Mouse (Mus musculus): Measurements from ENCODE around the gene Zfp994. TPM values are rescaled to one million over a fixed set of nuclear protein-coding genes. Genes with fewer than 3 reads are reported as not detected.
"Not testable (repeated sequence)": the region's sequence is repeated elsewhere in the genome, so short reads cannot be mapped to it uniquely, and the experiment has no call there.

Zfp994 gene
- 1 to 10 TPM; 3.9 to 4.4 TPM for total RNA-seq (2021)
- long read RNA-seq, experiment 1, full-length matches to known transcripts: 2 of 2 reads
- long read RNA-seq, experiment 1, partial matches to known transcripts: 0 of 2 reads
- long read RNA-seq, experiment 1, other reads (novel, unspliced or antisense): 0 of 2 reads
- long read RNA-seq, experiment 2, partial matches to known transcripts: 0 of 1 reads
- long read RNA-seq, experiment 2, other reads (novel, unspliced or antisense): 1 of 1 reads

DNA sequence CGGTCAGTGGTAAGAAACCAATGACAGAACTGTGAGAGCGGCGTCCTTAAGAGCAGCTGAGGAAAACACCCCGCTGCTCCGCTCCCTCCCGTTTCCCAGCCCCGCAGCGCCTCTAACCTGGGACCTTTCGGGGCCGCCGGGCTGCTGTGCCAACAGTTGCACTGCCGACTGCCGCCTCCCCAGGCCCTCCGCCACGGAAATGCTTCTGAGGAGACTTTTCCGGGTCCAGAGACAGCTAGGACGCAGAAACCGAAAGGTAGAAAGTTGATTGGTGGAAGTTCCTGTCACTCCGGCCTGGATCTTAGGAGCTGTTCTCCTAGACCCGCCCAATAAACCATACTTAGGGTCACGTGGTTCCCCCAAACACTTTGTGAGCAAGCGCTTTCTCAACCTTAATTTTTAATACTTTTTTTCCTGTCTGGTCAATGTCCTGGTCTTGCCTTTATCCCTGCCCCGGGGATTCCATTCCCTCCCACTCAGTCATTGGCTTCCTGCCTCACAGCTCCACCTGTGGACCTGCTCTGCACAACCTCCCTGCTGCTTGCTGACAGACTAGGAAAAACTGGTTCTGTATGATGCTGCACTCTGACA is at the start of gene Zfp994:
Gene Zfp994, minus strand, starts transcription at position 195 of the 591 bp plus-strand sequence.
- peak; percentile 92 to 95 for DNase-seq

- peak in 1 of 2 experiments; percentile 4 for DNase-seq
These were observed 5.3 kb upstream of the Zfp994 start for GRCm38 (mm10) chr17:22230701-22231100.

- DNase-seq: peak; percentile 5 to 31
These were observed 401 bp downstream of the Zfp994 start for GRCm38 (mm10) chr17:22225015-22225414.

GRCm38 (mm10) chr17:22165722-22166294 is 59.6 kb downstream of the Zfp994 start, which contains the start of gene Zfp947:
Zfp947 (minus strand) TSS chr17:22166190.
- DNase-seq: peak; percentile 50 to 67

GRCm38 (mm10) chr17:22165304-22165703 is 60.1 kb downstream of the Zfp994 start:
- peak in 1 of 2 experiments; percentile 1 for DNase-seq

- DNase-seq: not testable (repeated sequence)
These were observed 71.5 kb downstream of the Zfp994 start for GRCm38 (mm10) chr17:22153951-22154350.

Other genes starting within 250 kb of the Zfp994 start
- gene Zfp947, start 59.4 kb downstream of the Zfp994 start, total RNA-seq (2021): 1 to 10 TPM in 1 of 2 experiments, under 1 TPM in 1; 0.89 to 1.1 TPM
- gene CT030661.1, start 89.2 kb upstream of the Zfp994 start, total RNA-seq (2021): 10 to 100 TPM in 1 of 2 experiments, 1 to 10 TPM in 1; 8.8 to 11.2 TPM
- gene Zfp944, start 135.8 kb upstream of the Zfp994 start, total RNA-seq (2021): 1 to 10 TPM; 6.7 to 7.0 TPM
- gene Zfp758, start 135.8 kb upstream of the Zfp994 start, total RNA-seq (2021): 10 to 100 TPM; 10.5 to 11.9 TPM
- gene Zfp946, start 198.6 kb upstream of the Zfp994 start, total RNA-seq (2021): 1 to 10 TPM; 5.7 to 6.4 TPM